Mouse (Mus musculus) adrenal gland, adult (tissue): Measurements from ENCODE around the gene S100a2.
A peak's percentile ranks its signal among the peaks of the same experiment; 100 is the strongest.

ENCODE experiments used
- DNase-seq, 2 experiments: peaks; one replicate each; pipeline ENCODE4 v3.0.0; 2022 to 2023; ENCODE audit warnings: low spot score in 1 of 2; ENCODE audit not compliant: inconsistent age in 2 of 2

The S100a2 gene

DNA sequence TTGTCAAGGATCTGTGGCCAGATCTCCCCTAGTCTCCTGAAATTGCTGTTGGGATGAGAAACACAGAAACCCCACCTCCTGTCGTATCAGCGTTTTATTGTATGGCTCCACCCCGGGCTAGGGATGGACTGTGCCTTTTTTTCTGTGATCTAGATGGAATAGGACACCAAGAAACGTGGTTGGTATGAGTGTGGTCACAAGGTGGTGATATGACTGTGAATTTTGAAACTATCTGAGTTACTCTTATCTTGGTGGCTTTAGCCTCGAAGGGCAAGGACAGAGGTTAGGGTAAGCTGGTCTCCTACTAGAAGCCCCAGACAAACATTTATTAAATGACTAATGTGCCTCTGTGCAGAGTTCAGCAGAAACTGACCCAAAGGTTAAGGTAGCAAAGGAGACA lies 5.5 kb downstream of the S100a2 start:
- peak in 1 of 2 experiments; percentile 33 for DNase-seq

GRCm38 (mm10) chr3:90596810-90597209 lies 6.8 kb downstream of the S100a2 start:
- DNase-seq, result no peak

GRCm38 (mm10) chr3:90597736-90598135 lies 7.7 kb downstream of the S100a2 start:
- no peak for DNase-seq

DNA sequence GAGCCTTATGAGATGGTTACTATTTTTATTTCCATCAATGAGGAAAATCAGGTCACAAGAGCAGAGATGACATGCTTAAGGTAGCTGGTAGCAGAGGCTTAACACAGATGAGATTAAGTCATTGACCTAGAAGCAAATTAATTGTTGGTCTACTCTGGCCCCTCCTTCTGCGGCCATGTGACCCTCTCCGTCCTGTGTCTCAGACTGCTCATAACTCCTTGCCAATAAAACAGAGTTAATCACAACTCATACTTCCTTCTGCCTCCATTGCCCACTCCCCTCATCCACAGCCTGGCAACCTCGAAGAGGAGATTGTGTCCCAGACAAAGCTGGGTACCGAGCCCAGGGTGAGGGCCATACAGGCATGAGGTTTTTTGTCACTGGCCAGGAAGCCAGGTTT lies 8.2 kb downstream of the S100a2 start:
- DNase-seq, result no peak

DNA sequence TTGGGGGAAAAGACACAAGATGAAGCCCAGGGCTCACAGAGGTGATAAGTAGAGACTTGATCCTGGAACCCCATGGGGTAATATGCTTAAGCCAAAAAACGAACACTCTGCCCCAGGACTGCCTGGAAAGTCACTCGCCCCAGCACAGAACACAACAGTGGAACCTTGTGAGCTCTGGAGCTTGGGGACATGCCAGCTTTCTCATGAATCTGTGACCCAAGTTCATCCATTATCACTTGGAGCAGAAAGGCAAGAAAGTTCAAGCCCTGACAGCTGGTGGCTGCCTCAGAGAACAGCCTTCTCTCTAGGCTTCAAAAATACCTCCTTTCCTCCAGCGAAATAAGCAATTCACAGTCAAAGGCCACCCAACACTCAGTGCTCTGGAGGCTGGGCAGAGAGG lies 9.4 kb downstream of the S100a2 start:
- DNase-seq, result no peak

DNA sequence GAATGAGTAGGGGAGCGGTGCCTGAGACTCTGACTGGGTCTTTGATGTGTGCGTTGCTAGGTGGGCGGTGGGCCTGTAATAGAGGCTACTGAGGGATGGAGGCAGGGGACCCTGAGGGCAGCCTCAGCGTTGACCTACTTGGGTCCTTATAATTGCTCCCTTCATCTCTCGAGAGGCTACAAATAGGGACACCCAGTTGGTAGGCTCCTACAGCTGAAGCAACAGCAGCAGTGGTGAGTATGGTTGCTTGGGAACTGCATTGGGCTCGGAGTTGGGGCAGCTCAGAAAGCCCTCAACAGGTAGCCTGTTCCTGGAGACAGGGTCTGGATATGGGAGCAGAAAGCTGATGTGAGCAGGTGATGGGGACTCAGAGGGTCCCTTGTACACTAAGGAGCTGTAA lies 10.0 kb downstream of the S100a2 start:
- DNase-seq, result no peak

GRCm38 (mm10) chr3:90600458-90601195 lies 10.6 kb downstream of the S100a2 start:
- DNase-seq, result peak in 1 of 2 experiments; percentile 64

GRCm38 (mm10) chr3:90601486-90602110 lies 11.6 kb downstream of the S100a2 start, which contains the start of gene Gm42674:
Gene Gm42674 (plus strand): TSS chr3:90601904.
- DNase-seq, result no peak

DNA sequence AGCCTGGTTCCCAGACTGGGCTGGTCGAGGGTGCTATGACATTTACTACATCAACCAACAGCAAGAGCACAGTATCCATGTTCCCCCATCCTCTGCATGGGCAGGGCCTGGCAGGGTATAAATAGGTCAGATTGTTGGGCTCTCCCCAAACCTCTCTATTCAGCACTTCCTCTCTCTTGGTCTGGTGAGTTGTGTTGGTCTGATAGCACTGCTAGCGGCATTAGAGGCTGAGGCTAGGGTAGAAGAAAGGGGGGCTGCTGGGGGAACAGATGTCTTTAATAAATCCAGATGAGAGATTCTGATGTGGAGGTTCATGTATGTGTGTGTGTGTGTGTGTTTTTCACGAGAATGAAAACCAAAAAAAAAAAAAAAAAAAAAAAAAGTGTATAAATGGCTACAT lies 13.6 kb downstream of the S100a2 start, which contains the start of gene S100a4:
Gene S100a4, plus strand, starts transcription at position 149 of the 400 bp plus-strand sequence.
- DNase-seq, result peak in 1 of 2 experiments; percentile 41

DNA sequence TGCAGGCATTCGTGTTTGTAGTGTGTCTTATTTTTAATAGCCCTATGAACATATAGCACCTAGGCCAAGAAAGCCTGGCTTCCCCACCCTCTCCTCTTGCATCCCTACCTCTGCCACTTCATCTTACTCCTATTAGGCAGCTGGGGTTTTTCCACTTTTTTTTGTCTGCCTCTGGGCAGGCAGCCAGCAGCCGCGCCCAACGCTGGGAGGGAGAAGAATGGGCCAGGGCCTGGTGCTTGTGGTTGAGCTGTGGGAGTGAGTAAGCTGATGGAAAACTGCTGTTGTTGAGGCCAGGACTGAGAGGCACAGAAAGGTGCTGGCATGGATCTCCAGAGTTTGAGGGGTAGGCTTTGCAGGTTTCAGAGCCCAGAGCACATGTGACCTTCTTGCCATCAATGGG lies 14.4 kb downstream of the S100a2 start:
- peak; percentile 87 to 94 for DNase-seq

DNA sequence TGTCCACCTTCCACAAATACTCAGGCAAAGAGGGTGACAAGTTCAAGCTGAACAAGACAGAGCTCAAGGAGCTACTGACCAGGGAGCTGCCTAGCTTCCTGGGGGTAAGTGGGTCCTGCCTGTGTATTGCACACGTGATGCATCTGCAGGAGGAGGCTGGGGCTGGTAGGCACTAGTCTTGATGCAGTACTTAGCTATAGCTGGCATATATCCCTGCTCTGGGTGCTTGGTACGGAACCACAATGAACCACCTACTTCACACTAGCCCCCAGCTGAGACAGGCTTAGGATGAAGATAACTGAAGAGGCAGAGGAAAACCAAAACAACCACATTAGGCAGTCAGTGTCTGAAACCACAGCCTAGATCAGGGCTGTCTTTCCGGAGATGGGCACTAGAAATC lies 15.0 kb downstream of the S100a2 start:
- DNase-seq, result no peak

DNA sequence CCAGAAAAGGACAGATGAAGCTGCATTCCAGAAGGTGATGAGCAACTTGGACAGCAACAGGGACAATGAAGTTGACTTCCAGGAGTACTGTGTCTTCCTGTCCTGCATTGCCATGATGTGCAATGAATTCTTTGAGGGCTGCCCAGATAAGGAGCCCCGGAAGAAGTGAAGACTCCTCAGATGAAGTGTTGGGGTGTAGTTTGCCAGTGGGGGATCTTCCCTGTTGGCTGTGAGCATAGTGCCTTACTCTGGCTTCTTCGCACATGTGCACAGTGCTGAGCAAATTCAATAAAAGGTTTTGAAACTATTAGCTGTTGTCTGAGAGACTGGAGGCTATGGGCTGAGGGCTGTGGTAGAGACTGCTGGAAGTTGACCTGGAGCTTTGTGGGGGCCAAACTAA lies 15.7 kb downstream of the S100a2 start:
- peak in 1 of 2 experiments; percentile 20 for DNase-seq

DNA sequence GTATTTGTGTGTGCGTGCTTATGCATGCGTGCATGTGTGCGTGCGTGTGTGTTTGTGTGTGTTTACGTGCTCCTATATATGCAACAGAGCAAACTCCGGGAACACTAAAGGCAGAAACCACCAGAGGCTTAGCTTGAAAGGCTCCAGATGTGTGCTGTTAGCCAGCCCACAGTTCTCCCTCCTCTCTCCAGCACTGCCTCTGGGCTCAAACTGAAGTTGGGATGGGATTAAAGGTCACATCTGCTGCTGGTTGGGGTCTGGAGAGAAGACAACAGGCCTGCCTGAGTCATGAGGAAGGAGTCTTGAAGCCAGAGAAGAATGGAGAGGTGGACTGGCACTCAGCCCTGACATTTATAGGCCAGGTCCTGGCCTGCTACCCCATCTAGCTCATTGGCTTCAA lies 16.1 kb downstream of the S100a2 start:
- DNase-seq, result no peak

DNA sequence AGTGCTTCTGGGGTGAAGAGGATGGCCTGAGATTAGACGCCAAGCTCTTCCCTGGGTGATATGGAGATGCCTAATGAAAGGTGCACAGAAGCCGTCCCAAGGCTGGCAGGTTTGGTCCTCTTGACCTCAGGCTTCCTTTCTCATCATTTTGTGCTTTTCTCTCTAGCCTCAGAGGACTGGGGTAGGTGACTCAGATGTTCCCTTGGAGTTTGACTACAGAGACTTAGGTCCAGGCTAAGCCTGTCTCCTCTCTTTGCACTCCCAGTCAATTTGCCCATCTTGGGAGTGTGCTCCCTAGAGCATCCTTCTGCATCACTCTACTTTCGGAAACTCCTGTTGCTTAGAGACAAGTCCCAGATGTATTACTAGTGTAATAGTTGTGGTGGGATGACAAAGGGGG lies 17.3 kb downstream of the S100a2 start:
- no peak for DNase-seq

GRCm38 (mm10) chr3:90608223-90608622 lies 18.2 kb downstream of the S100a2 start, which contains the start of gene S100a5:
Gene S100a5 (plus strand): TSS chr3:90608523.
- no peak for DNase-seq

- DNase-seq, result no peak
Measured at GRCm38 (mm10) chr3:90609102-90609501, 19.1 kb downstream of the S100a2 start.

- DNase-seq, result no peak
Measured at GRCm38 (mm10) chr3:90611494-90611893, 21.4 kb downstream of the S100a2 start.

- DNase-seq, result no peak
Measured at GRCm38 (mm10) chr3:90612061-90612460, 22.0 kb downstream of the S100a2 start.

- peak; percentile 57 to 77 for DNase-seq
Measured at GRCm38 (mm10) chr3:90612728-90613291, 22.8 kb downstream of the S100a2 start, which contains the start of gene S100a6. Gene S100a6 (plus strand): TSS chr3:90612882.

- peak in 1 of 2 experiments; percentile 39 for DNase-seq
Measured at GRCm38 (mm10) chr3:90613461-90614147, 23.6 kb downstream of the S100a2 start.

- no peak for DNase-seq
Measured at GRCm38 (mm10) chr3:90614148-90614530, 24.1 kb downstream of the S100a2 start.
